Mouse (Mus musculus): ENCODE data around the gene Med7.
"Not testable (repeated sequence)": the region's sequence is repeated elsewhere in the genome, so short reads cannot be mapped to it uniquely, and the experiment has no call there.

Gene Med7

GRCm38 (mm10) chr11:46436760-46437458 is at the start of gene Med7:
Med7 (plus strand) TSS chr11:46436925.
- peak; percentile 90 for DNase-seq

- no peak for DNase-seq
Observed at GRCm38 (mm10) chr11:46387061-46387460, 49.7 kb upstream of the Med7 start.

GRCm38 (mm10) chr11:46388438-46388837 is 48.3 kb upstream of the Med7 start:
- peak; percentile 61 for DNase-seq

GRCm38 (mm10) chr11:46389336-46390117 is 47.2 kb upstream of the Med7 start, which contains the start of gene Itk:
Itk (minus strand) TSS chr11:46389515.
- peak; percentile 76 for DNase-seq

GRCm38 (mm10) chr11:46390621-46391020 is 46.1 kb upstream of the Med7 start:
- no peak for DNase-seq

GRCm38 (mm10) chr11:46392890-46393289 is 43.8 kb upstream of the Med7 start:
- DNase-seq, result no peak

GRCm38 (mm10) chr11:46393413-46393812 is 43.3 kb upstream of the Med7 start:
- no peak for DNase-seq

- no peak for DNase-seq
Observed at GRCm38 (mm10) chr11:46395088-46395487, 41.6 kb upstream of the Med7 start.

GRCm38 (mm10) chr11:46395698-46396097 is 41.0 kb upstream of the Med7 start:
- DNase-seq, result peak; percentile 60

GRCm38 (mm10) chr11:46396167-46396859 is 40.4 kb upstream of the Med7 start, which contains the start of gene Fam71b:
Fam71b (plus strand) TSS chr11:46396559.
- DNase-seq, result peak; percentile 76

GRCm38 (mm10) chr11:46396860-46397179 is 39.9 kb upstream of the Med7 start:
- DNase-seq, result no peak

GRCm38 (mm10) chr11:46397900-46398299 is 38.8 kb upstream of the Med7 start:
- DNase-seq, result no peak

GRCm38 (mm10) chr11:46398473-46398872 is 38.3 kb upstream of the Med7 start:
- DNase-seq, result no peak

- DNase-seq, result peak; percentile 60
Observed at GRCm38 (mm10) chr11:46398933-46399383, 37.8 kb upstream of the Med7 start.

- no peak for DNase-seq
Observed at GRCm38 (mm10) chr11:46401555-46401954, 35.2 kb upstream of the Med7 start.

GRCm38 (mm10) chr11:46404986-46405385 is 31.7 kb upstream of the Med7 start:
- DNase-seq, result peak; percentile 60

- DNase-seq, result no peak
Observed at GRCm38 (mm10) chr11:46406721-46407120, 30.0 kb upstream of the Med7 start.

GRCm38 (mm10) chr11:46410018-46410563 is 26.6 kb upstream of the Med7 start:
- no peak for DNase-seq

GRCm38 (mm10) chr11:46418438-46418837 is 18.3 kb upstream of the Med7 start:
- DNase-seq, result no peak

GRCm38 (mm10) chr11:46418860-46419259 is 17.9 kb upstream of the Med7 start:
- DNase-seq, result no peak

GRCm38 (mm10) chr11:46421086-46421888 is 15.4 kb upstream of the Med7 start:
- DNase-seq, result peak; percentile 64

- not testable (repeated sequence) for DNase-seq
Observed at GRCm38 (mm10) chr11:46428131-46428530, 8.6 kb upstream of the Med7 start.
